Mouse (Mus musculus) lung, adult 18-20 months (tissue): ENCODE data around the gene Frmd4b.

Experiments used
- DNase-seq, 2 experiments: peaks; one replicate each; pipeline ENCODE4 v3.0.0; 2022; ENCODE audit warnings: mixed read lengths in 2 of 2

Gene Frmd4b

DNA sequence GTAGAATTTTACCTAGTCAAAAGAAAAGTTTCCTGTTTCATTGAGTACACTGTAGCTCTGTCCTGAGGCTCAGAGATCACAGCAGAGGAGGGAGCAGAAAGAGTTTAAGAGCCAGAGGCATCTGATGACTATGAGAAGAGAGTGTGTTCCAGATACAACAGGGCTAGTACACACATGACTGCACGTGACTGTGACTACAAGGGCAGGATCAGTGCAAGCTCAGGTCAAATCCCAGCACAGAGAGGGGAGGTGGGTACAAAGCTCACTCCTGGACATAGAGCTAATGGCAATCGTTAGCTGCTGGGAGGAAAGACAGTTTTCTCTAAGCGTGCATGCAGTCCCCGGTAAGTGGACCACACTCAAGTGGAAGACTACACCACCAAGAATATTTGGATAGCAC lies 37.6 kb downstream of the Frmd4b start:
- DNase-seq: no peak

- no peak for DNase-seq
Measured at GRCm38 (mm10) chr6:97578210-97578609, 39.1 kb downstream of the Frmd4b start.

DNA sequence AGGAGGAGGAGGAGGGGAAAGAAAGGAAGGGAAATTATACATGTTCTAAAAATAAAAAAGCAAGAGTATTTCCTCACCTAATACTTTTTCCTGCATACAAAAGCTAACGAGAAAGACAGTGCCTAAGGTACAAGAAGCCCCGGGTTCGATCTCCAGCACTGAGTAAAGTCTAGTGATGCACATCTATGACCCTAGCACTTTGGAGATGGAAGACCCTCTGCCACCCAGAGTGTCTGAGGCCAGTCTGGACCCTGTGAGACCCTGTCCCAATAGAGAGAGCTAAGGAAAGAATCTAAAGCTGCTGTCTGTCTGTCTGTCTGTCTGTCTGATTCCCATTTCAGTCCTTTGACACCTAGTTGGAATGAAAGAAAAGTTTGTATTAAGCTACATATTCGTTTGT lies 40.0 kb downstream of the Frmd4b start:
- no peak for DNase-seq

- DNase-seq: no peak
Measured at GRCm38 (mm10) chr6:97576565-97577346, 40.6 kb downstream of the Frmd4b start.

GRCm38 (mm10) chr6:97576096-97576495 lies 41.2 kb downstream of the Frmd4b start:
- DNase-seq: no peak

DNA sequence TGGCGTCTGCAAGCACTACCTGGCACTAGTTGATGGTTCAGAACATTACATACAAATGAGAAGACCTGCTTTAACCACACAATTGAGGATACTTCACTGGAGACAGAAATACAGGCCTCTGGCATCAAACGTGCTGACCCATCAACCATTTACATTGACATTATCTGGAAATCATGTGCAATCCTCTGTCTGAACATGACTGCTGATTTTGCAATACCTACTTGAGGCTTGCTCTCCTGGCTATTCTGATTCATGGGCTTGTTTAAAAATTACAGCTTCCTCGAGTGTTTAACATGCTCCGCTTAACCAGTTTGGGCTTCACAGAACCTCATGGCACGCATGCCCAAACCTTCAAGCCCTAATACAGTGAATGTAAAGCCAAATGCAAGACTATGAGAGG lies 42.4 kb downstream of the Frmd4b start:
- DNase-seq: no peak

GRCm38 (mm10) chr6:97572226-97572625 lies 45.1 kb downstream of the Frmd4b start:
- no peak for DNase-seq

GRCm38 (mm10) chr6:97568538-97568937 lies 48.8 kb downstream of the Frmd4b start:
- no peak for DNase-seq

DNA sequence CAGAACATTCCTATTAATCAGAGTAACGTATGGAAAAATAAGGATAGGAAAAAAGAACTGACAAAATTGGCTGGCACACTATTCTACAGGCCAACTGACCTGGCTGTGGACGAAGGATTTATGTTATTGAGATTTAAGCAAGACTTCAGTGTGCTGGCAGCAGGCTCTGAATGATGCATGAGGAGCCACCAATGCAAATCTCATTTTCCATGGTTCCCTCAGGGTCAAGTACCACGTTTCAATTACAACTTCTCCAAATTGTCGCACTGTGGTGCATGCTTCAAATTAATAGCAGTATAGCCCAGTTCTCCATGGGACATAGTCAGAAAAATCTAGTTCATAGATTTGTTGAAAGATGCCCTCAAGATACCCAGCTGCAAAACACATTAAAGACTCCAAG lies 50.6 kb downstream of the Frmd4b start:
- DNase-seq: no peak

DNA sequence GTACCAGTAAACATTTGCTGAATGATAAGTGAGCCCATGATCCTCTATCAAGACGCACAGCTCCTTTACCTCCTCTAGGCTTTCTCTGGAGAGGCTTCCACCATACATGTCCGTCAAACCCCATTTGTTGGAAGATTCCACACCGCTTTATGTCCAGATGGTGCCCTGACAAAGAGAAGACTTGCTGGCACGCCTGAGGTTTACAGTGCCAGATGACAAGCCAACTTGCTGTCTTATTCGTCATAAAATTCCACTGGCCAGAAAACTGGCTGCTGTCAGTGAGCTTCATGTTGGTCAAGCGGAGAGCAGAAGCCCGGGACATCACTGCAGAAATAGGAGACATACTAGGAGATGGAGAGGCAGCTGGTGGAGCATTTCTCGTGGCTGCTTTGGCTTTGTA lies 60.2 kb downstream of the Frmd4b start:
- DNase-seq: no peak

DNA sequence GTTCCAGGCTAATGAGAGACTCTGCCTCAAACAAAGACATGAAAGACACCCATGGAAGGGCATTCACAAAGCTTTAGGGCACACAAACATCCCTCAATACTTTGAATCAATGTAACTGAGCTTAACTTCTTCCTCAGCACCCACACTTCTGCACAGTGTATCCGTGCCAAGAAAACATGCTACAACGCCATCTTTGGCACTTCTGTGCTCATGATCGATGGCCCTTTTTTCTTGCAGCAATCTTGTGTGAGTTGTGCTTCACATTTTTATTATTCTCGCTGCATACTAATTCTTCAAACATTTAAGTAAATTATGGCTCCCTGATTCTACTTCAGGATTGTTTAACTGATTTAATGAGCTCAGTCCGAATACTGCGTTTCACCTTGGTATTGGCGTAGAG lies 61.7 kb downstream of the Frmd4b start:
- DNase-seq: no peak

DNA sequence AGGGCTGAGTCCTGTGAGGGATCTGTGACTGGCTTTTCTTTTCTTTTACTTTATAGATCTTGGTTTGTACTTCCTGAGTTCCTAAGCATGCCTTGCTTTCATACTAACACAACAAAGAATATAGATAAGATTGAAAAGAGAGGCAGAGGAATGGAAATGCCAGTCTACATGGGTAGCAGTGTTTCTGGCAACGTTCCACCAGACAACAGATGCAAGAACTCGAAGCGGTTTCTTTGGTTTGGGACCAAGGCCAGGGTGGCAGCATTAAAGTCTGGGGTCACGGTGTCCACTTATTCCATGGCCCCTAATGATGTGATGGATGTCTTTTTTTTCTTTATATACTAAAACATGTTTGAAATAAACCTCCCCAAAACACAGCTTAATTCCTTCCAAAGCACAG lies 63.9 kb downstream of the Frmd4b start:
- DNase-seq: no peak

DNA sequence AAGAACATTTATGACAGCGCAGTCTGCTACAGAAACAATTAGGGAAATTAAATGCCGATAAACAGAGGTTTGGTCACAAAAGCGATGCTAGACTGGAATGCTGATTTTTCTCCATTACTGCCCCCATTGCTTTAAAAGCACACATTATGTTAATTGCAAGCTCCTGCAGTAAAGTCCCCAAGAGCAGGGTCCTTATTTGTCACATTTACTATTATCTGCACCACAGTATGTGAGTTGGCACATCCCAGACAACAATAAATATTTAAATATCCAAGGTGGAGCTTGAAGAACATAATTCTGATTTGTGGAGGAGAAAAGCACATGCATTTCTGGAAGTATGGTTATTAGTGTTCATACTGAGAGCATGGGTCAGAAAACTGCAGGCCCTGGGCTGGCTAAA lies 64.8 kb downstream of the Frmd4b start:
- DNase-seq: no peak

DNA sequence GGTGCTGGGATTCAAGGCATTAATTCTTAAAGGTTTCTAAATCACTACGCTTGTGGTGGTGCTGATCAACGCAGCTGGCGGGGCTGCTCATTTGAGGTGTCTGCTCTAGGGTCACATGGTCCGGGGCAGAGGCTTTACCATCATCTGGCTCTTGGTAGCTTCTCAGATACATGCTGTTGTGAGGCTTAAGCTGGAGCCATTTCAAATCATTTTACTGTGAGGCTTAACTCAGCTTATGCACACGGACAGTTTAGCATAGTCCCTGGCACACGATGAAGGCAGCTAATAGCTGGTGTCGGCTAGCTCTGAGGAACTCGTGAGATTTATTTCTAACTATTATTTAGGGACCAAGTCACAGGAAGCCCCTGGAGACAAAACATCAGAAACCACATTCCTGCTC lies 65.5 kb downstream of the Frmd4b start:
- no peak for DNase-seq

- DNase-seq: peak in 1 of 2 experiments; percentile 36
Measured at GRCm38 (mm10) chr6:97551161-97551560, 66.2 kb downstream of the Frmd4b start.

GRCm38 (mm10) chr6:97540458-97540857 lies 76.9 kb downstream of the Frmd4b start:
- DNase-seq: no peak

- DNase-seq: no peak
Measured at GRCm38 (mm10) chr6:97535763-97536445, 81.4 kb downstream of the Frmd4b start.

DNA sequence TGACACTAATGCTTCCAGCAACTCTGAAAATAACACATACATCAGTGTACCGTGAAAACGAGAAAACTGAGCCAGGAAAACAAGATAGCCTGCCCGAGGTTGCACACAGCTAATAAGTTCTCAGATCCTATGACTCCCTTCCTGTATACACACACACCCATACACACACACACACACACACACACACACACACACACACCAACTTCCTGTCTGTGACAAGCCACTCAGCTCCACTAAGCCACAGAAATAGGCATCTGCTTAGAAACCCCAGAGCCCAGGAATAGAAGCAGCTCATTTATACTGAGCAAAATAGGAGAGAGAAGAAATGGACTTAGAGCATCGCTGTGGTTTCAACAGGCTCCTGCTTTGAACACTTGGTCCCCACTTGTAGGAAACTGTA lies 86.3 kb downstream of the Frmd4b start:
- no peak for DNase-seq

GRCm38 (mm10) chr6:97528961-97529680 lies 88.2 kb downstream of the Frmd4b start:
- no peak for DNase-seq

GRCm38 (mm10) chr6:97526092-97526491 lies 91.2 kb downstream of the Frmd4b start:
- peak; percentile 42 to 56 for DNase-seq

GRCm38 (mm10) chr6:97523118-97523517 lies 94.2 kb downstream of the Frmd4b start:
- peak; percentile 60 to 77 for DNase-seq

DNA sequence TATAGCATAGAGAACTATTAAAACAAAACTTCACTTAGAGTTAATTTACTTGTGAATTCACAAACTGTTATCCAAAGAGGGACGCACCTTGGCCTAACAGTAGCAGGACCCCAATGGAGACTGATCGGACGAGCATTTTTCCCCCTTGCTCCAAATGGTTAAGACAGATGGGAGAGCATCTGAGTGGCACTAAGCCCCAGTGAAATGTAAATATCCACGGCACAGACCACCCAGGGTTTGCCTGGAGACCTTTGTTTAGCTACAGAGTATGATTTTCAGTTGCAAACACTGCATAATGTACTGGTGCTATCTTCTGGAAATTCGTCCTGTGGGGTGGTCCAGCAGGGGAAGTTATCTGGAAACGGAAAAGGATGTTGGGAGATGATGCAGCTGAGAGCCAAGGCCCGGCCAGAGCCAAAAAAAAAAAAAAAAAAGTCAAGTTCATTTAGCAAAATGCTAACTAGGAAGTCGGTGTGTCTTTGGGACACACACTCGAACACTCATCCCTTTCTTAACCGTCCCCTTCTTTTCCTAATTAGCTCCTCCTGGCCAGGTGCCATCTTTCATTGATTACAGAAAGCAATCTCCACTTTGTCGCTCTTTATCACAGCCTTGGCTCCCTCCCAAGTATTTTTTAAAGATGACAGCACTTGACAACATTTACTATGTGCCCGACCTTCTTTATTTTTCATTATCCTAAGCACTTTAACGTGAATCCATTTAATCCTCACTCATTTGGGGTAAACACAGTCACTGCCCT lies 95.9 kb downstream of the Frmd4b start:
- DNase-seq: peak in 1 of 2 experiments; percentile 46

DNA sequence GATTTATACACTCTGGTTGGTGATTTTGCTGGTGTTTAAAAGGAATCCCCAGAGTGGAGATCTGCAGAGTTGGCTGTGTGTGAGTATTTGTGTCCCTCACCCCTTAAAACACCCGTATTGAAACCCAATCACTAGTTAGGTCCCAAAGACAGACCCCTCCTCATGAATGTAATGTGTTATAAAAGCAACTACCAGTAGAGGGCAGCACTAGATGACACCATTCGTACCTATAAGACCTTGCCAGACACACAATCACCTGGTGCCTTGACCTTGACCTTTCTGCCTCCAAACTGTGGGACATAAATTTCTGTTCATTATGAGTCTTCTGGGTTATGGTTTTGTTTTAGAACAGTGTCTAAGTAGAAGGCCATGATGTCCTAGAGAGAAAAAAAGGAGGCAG lies 96.8 kb downstream of the Frmd4b start:
- no peak for DNase-seq
